Mouse (Mus musculus): Measurements from ENCODE around the gene Armh3.
"Not testable (repeated sequence)": the region's sequence is repeated elsewhere in the genome, so short reads cannot be mapped to it uniquely, and the experiment has no call there.

Gene Armh3

GRCm38 (mm10) chr19:46033911-46034310, 35.6 kb upstream of the Armh3 start:
- DNase-seq (ENCODE audit: low read depth): no peak

- DNase-seq (ENCODE audit: low read depth): no peak
Observed at GRCm38 (mm10) chr19:46032731-46033510, 34.6 kb upstream of the Armh3 start.

DNA sequence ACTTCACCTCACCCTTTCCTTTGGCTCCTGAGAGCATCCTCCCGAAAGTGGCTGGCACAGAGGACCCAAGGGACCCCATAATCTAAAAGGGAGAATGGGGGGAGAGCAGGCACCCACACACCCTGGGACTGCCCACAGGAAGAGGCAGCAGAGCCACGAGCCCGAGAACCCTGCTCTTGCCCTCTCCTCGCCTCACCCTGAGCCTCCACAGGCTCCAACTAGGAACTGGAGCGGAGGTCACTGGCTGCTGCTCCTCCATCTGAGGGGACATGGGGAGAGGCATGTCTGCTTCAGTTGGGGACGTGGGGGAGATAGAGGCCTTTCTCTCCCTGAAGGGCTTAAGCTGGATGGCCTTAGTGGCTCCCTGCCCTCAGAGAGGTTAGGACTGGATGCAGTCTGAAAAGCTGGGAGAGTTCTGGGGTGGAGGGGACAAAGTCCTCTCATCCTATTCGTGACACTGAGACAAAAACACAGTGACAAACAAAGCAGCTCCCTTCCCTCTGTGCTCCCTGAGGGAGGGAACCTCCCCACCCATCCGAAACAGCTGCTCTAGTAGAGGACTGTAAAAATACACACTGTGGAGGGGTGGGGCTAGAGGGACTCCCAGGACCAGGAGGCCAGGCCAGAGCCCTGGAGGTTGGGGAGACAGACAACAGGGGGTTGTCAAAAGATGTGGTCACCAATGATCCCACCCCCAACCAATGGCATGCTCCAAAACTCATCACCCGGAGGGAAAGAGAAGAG, 33.6 kb upstream of the Armh3 start:
- no peak for DNase-seq (ENCODE audit: low read depth)

DNA sequence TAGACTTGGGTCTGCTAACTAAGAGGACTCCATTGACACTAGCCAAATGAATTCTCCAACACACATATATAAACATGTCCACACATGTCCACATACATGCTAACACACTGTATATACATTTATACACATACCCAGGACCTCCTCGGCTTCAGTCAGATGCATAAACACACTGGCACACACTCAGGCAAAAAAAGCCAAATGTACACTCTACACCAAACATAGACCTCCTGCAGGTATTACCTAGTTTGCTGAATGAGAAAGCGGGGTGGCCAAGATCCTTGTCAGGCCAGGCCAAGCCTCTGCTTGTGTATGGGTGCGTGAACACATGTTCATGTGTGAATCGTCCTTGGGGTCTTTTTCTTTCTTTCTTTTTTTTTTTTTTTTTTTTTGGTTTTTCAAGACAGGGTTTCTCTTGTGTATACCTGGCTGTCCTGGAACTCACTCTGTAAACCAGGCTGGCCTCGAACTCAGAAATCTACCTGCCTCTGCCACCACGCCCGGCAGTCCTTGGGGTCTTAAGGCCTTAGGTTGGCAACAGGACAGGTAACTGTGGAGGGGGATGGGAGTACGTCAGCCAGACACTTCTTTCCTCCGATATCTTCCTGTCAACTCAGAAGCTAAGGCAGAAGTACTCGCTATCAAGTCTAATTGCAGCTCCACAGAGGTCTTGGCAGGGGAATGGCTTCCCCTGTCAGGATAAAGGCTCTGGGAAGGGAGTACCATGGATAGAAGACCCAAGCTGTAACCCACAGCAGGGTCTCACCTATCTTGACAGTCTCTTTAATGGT, 32.1 kb upstream of the Armh3 start:
- no peak for DNase-seq (ENCODE audit: low read depth)

DNA sequence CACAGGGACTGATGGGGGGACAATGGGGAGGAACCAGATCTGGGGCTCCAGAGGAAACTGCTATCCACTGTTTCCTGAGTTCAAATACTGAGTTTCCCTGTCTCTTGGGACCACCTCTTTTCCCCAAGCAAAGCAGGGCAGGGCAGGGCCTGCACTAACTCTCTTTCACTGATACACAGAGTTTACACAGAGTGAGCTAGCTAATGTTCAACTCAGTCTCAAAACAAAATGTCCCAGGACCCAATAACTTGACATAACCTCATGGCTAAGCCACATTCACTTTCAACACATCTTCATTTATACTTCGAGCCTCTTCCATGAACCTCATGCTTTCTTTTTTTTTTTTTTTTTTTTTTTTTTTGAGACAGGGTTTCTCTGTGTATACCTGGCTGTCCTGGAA, 31.4 kb upstream of the Armh3 start:
- no peak for DNase-seq (ENCODE audit: low read depth)

DNA sequence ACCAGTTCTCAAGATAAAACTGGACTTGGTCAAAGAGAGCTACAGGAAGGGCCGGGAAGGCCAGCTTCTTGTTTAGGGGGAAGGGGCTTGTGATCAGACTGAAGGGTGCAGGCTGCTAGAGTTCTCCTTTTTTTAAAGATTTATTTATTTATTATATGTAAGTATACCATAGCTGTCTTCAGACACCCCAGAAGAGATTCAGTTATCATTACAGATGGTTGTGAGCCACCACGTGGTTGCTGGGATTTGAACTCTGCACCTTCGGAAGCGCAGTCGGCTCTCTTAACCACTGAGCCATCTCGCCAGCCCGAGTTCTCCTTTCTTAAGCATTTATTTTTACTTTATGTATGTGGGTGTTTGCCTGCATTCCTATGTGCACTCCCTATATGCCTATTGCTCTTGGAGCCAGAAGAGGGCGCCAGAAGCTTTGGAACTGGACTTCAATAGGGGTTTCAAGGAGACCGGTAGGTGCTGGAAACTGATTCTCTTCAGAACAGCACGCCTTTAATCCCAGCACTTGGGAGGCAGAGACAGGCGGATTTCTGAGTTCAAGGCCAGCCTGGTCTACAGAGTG, 30.5 kb upstream of the Armh3 start:
- DNase-seq (ENCODE audit: low read depth): no peak

DNA sequence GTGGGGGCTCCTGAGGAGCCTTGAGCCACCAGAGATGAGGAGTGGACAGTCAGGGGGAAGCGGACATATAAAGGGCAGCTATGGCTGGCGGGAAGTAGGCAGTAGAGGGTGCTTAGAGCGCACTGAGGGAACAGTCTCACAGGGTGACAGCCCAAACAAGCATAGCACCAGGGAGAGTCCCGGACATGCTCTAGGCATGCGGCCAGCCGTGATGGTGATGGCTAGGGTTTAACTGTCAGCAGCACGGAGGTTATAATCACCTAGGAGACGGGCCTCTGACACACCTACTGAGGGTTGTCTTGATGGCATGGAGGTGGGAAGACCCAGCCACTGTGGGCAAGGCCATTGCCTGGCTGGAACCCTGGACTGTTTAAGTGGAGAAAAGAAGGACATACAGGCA, 28.3 kb upstream of the Armh3 start:
- no peak for DNase-seq (ENCODE audit: low read depth)

- no peak for DNase-seq (ENCODE audit: low read depth)
Observed at GRCm38 (mm10) chr19:46024959-46025358, 26.7 kb upstream of the Armh3 start.

DNA sequence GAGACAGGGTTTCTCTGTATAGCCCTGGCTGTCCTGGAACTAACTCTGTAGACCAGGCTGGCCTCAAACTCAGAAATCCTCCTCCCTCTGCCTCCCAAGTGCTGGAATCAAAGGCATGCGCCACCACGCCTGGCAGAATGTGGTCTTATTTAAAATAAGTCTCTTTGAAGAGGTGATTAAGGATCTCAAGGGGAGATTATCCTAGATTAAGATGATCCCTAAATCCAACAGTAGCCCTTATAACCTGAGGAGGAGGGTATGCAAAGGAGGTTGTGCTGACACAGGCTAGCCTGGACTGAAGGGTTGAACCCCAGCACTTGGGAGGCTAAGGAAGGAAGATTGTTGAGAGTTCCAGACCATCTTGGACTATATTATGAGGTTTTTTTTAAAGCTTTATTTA, 17.7 kb upstream of the Armh3 start:
- DNase-seq (ENCODE audit: low read depth): no peak

- peak; percentile 85 for DNase-seq (ENCODE audit: low read depth)
Observed at GRCm38 (mm10) chr19:46014572-46015178, 16.4 kb upstream of the Armh3 start.

- DNase-seq (ENCODE audit: low read depth): no peak
Observed at GRCm38 (mm10) chr19:46005680-46006079, 7.4 kb upstream of the Armh3 start.

GRCm38 (mm10) chr19:46004814-46005466, 6.7 kb upstream of the Armh3 start:
- no peak for DNase-seq (ENCODE audit: low read depth)

- DNase-seq (ENCODE audit: low read depth): peak; percentile 84
Observed at GRCm38 (mm10) chr19:46003371-46004226, 5.3 kb upstream of the Armh3 start, which contains the start of gene Hps6. Gene Hps6, plus strand, starts transcription at chr19:46003508.

- DNase-seq (ENCODE audit: low read depth): no peak
Observed at GRCm38 (mm10) chr19:46002279-46002678, 4.0 kb upstream of the Armh3 start.

GRCm38 (mm10) chr19:45999378-45999777, 1.1 kb upstream of the Armh3 start:
- DNase-seq (ENCODE audit: low read depth): no peak

GRCm38 (mm10) chr19:45998694-45999217, 468 bp upstream of the Armh3 start:
- no peak for DNase-seq (ENCODE audit: low read depth)

GRCm38 (mm10) chr19:45997365-45997764, 923 bp downstream of the Armh3 start:
- DNase-seq (ENCODE audit: low read depth): no peak

- no peak for DNase-seq (ENCODE audit: low read depth)
Observed at GRCm38 (mm10) chr19:45993981-45994737, 4.1 kb downstream of the Armh3 start.

- not testable (repeated sequence) for DNase-seq (ENCODE audit: low read depth)
Observed at GRCm38 (mm10) chr19:45993441-45993840, 4.8 kb downstream of the Armh3 start.
